Mouse (Mus musculus) lung, postnatal 0 days (tissue): ENCODE measurements around the gene Sema7a. TPM values are rescaled to one million over a fixed set of nuclear protein-coding genes. Genes with fewer than 3 reads are reported as not detected.

Source experiments
- ATAC-seq: fragments of 200-750 bp; cut with Nextera tagmentation; 2 replicates; pipeline ENCODE4 v1.8.0; 2017; ENCODE audit warnings: moderate library complexity
- DNase-seq: peaks from one replicate; pipeline ENCODE4 v3.0.0-alpha.2; 2016; ENCODE audit warnings: low spot score
- H3K27ac ChIP-seq: fragments of 300-500 bp; sonication (generic); 2 replicates; pipeline ENCODE4 v1.5.1; 2014; ENCODE audit warnings: antibody characterized with exemption, mild to moderate bottlenecking, low read length, mixed read lengths
- H3K27me3 ChIP-seq: fragments of 300-500 bp; sonication (generic); replicated peaks from 2 replicates; pipeline ENCODE4 v1.6.1; 2014; ENCODE audit warnings: low read length, mixed read lengths; ENCODE audit not compliant: insufficient read depth
- H3K36me3 ChIP-seq: fragments of 300-500 bp; sonication (generic); 2 replicates; pipeline ENCODE4 v1.6.1; 2014; ENCODE audit warnings: low read length, mixed read lengths; ENCODE audit not compliant: insufficient read depth
- H3K4me1 ChIP-seq: fragments of 300-500 bp; sonication (generic); 2 replicates; pipeline ENCODE4 v1.6.1; 2014; ENCODE audit warnings: antibody characterized with exemption, low read depth, low read length, mixed read lengths; ENCODE audit not compliant: insufficient read depth
- H3K4me2 ChIP-seq: fragments of 300-500 bp; sonication (generic); replicated peaks from 2 replicates; pipeline ENCODE4 v1.6.1; 2014; ENCODE audit warnings: low read depth, mild to moderate bottlenecking, low read length, moderate library complexity, mixed read lengths
- H3K4me3 ChIP-seq: fragments of 300-500 bp; sonication (generic); 2 replicates; pipeline ENCODE4 v1.5.1; 2014; ENCODE audit warnings: low read depth, low read length
- H3K9ac ChIP-seq: fragments of 300-500 bp; sonication (generic); replicated peaks from 2 replicates; pipeline ENCODE4 v1.6.1; 2014; ENCODE audit warnings: low read depth, mild to moderate bottlenecking
- H3K9me3 ChIP-seq: fragments of 300-500 bp; sonication (generic); 2 replicates; pipeline ENCODE4 v1.6.1; 2016; ENCODE audit warnings: low read length, mixed read lengths
- CTCF ChIP-seq: IDR thresholded peaks from 2 replicates; pipeline ENCODE4 v1.5.1; 2016; ENCODE audit warnings: antibody characterized with exemption, mild to moderate bottlenecking
- EP300 ChIP-seq: IDR thresholded peaks from 2 replicates; pipeline ENCODE4 v1.6.1; 2016; ENCODE audit warnings: antibody characterized with exemption, mild to moderate bottlenecking, control low read depth
- WGBS: fragments of 180-500 bp; shearing (Covaris S2); extraction: QIAGEN DNeasy Blood & Tissue Kit; methylation state at CpG from one replicate; pipeline ENCODE4 v1.1.7; 2014; 5-methylcytosine and 5-hydroxymethylcytosine counted together
- polyA plus RNA-seq: library from polyadenylated mRNA; unstranded; fragments of >200 nt; fragmentation: Nextera tagmentation; extraction: Ambion mirVana; gene quantifications from 2 replicates; pipeline ENCODE4 v1.2.1, GENCODE M21; 2015

The Sema7a gene
- polyA plus RNA-seq, 1 experiment from 2014 or later: 8.4 TPM

GRCm38 (mm10) chr9:57956838-57957236 is 16.9 kb downstream of the Sema7a start:
- H3K27me3 ChIP-seq: no peaks in the 10 kb centered on the region
- H3K4me1 ChIP-seq: no peaks in the 10 kb centered on the region
- no peak overlapping the region for H3K9ac ChIP-seq
- TF ChIP-seq EP300 (no peak), CTCF (no peak)
- no peak overlapping the region for H3K4me3 ChIP-seq
- ATAC-seq (no peak), DNase-seq (no peak)
- H3K36me3 ChIP-seq: no peaks in the 10 kb centered on the region; the same call in none of the 2 replicates
- H3K9me3 ChIP-seq: no peaks in the 10 kb centered on the region
- 65% methylated on average over 5 of the region's 5 CpGs for WGBS
- H3K27ac ChIP-seq: no peak overlapping the region
- H3K4me2 ChIP-seq: no peak overlapping the region

- no peak overlapping the region for H3K9ac ChIP-seq
- DNase-seq (no peak), ATAC-seq (no peak; the same call in 1 of the 2 replicates)
- 57% methylated on average over 1 of the region's 1 CpGs for WGBS
- no peak overlapping the region for H3K4me2 ChIP-seq
- TF ChIP-seq EP300: no peak
- no peaks in the 10 kb centered on the region for H3K4me1 ChIP-seq
- no peak overlapping the region for H3K4me3 ChIP-seq
- H3K36me3 ChIP-seq: no peaks in the 10 kb centered on the region; the same call in none of the 2 replicates
- H3K27ac ChIP-seq: no peak overlapping the region
- no peaks in the 10 kb centered on the region for H3K9me3 ChIP-seq
- H3K27me3 ChIP-seq: no peaks in the 10 kb centered on the region
Measured at GRCm38 (mm10) chr9:57958615-57959014, 18.7 kb downstream of the Sema7a start.

- WGBS: 55% methylated on average over 10 of the region's 10 CpGs
Measured at GRCm38 (mm10) chr9:57959399-57959798, 19.5 kb downstream of the Sema7a start.

GRCm38 (mm10) chr9:57959886-57960866 is 20.3 kb downstream of the Sema7a start:
- Histone ChIP-seq H3K4me2 (no peak overlapping the region), H3K36me3 (no peaks in the 10 kb centered on the region; the same call in none of the 2 replicates), H3K4me1 (no peaks in the 10 kb centered on the region), H3K4me3 (no peak overlapping the region), H3K27ac (no peak overlapping the region), H3K27me3 (no peaks in the 10 kb centered on the region), H3K9me3 (no peaks in the 10 kb centered on the region), H3K9ac (no peak overlapping the region)
- 72% methylated on average over 17 of the region's 17 CpGs for WGBS
- DNase-seq: no peak
- TF ChIP-seq EP300: no peak
- TF ChIP-seq CTCF: no peak
- ATAC-seq: no peak

More at GRCm38 (mm10) chr9:57959399-57959798, 19.5 kb downstream of the Sema7a start:
- DNase-seq: no peak
- no peak for TF ChIP-seq CTCF
- no peak for TF ChIP-seq EP300
- Histone ChIP-seq H3K4me2 (no peak overlapping the region), H3K27ac (no peak overlapping the region), H3K4me1 (no peaks in the 10 kb centered on the region), H3K27me3 (no peaks in the 10 kb centered on the region), H3K9me3 (no peaks in the 10 kb centered on the region), H3K4me3 (no peak overlapping the region), H3K36me3 (no peaks in the 10 kb centered on the region; the same call in none of the 2 replicates), H3K9ac (no peak overlapping the region)
- ATAC-seq: no peak

GRCm38 (mm10) chr9:57961226-57961625 is 21.3 kb downstream of the Sema7a start:
- Histone ChIP-seq H3K4me2 (no peak overlapping the region), H3K27ac (peak overlapping the region; percentile 73), H3K4me1 (no peaks in the 10 kb centered on the region), H3K36me3 (no peaks in the 10 kb centered on the region), H3K9ac (no peak overlapping the region), H3K9me3 (no peaks in the 10 kb centered on the region), H3K4me3 (no peak overlapping the region), H3K27me3 (no peaks in the 10 kb centered on the region)
- WGBS: 84% methylated on average over 15 of the region's 15 CpGs
- DNase-seq: no peak
- no peak for ATAC-seq
- TF ChIP-seq CTCF: no peak
- TF ChIP-seq EP300: no peak

- no peak overlapping the region for H3K9ac ChIP-seq
- H3K4me1 ChIP-seq: no peaks in the 10 kb centered on the region
- 39% methylated on average over 17 of the region's 17 CpGs for WGBS
- no peaks in the 10 kb centered on the region for H3K9me3 ChIP-seq
- no peak overlapping the region for H3K4me3 ChIP-seq
- no peaks in the 10 kb centered on the region for H3K36me3 ChIP-seq
- peak overlapping the region; percentile 73; the same call in 1 of the 2 replicates for H3K27ac ChIP-seq
- no peak overlapping the region for H3K4me2 ChIP-seq
- ATAC-seq: peak; percentile 68
- TF ChIP-seq EP300: peak; percentile 76
- TF ChIP-seq CTCF: peak; percentile 7; the same call in 1 of the 2 replicates
- H3K27me3 ChIP-seq: no peaks in the 10 kb centered on the region
- DNase-seq: no peak
Measured at GRCm38 (mm10) chr9:57961863-57962778, 22.2 kb downstream of the Sema7a start.
